Mouse (Mus musculus) thymus, postnatal 4 days (tissue): ENCODE data around the gene Usp15.

Experiments
- DNase-seq: peaks from one replicate; pipeline ENCODE4 v3.0.0; 2021

The Usp15 gene

GRCm38 (mm10) chr10:123100584-123100983 lies 96.2 kb downstream of the Usp15 start:
- DNase-seq: no peak

- no peak for DNase-seq
These were observed 102.3 kb downstream of the Usp15 start for GRCm38 (mm10) chr10:123094504-123094903.

GRCm38 (mm10) chr10:123092577-123092976 lies 104.2 kb downstream of the Usp15 start:
- no peak for DNase-seq

DNA sequence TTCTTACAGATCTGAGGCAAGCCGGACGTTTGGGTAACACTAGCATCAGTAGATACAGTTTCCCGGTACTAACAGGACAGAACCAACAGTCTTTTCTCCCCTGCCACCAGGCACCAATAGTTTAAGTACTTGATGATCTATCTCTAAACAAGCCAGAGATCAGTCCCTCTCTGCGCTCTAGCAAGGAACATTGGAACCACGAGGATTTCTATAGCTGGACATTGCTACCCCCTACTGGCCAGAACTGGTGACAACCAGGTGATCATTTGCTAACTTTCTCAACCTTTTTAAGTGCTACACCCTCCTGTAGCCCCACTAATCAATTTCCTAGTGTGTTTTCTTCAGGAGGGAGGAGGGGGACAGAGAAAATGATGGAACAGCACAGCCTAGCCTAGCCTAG lies 105.1 kb downstream of the Usp15 start:
- DNase-seq: peak; percentile 67

DNA sequence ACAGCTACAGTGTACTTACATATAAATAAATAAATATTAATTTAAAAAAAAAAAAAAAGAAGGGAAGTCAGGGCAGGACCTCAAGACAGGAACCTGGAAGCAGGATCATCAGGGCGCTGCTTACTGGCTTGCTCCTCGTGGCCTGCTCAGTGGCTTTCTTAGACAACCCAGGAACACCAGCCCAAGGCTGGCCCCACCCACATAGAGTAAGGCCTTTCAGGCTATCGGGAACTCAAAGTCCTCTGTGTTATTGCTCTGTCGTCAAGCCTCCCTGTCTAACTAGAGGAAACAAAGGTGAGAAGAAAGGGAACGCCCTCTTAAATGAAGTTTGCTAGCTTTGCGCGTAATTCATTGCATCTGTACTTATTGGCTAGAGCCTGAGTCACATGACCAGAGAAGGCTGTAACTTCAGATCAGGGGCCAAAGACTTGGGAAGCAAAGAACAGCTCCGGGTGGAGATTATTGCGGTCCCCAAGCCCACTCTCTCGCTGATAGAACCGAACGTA lies 107.3 kb downstream of the Usp15 start:
- DNase-seq: no peak

- DNase-seq: no peak
These were observed 109.9 kb downstream of the Usp15 start for GRCm38 (mm10) chr10:123086847-123087246.

DNA sequence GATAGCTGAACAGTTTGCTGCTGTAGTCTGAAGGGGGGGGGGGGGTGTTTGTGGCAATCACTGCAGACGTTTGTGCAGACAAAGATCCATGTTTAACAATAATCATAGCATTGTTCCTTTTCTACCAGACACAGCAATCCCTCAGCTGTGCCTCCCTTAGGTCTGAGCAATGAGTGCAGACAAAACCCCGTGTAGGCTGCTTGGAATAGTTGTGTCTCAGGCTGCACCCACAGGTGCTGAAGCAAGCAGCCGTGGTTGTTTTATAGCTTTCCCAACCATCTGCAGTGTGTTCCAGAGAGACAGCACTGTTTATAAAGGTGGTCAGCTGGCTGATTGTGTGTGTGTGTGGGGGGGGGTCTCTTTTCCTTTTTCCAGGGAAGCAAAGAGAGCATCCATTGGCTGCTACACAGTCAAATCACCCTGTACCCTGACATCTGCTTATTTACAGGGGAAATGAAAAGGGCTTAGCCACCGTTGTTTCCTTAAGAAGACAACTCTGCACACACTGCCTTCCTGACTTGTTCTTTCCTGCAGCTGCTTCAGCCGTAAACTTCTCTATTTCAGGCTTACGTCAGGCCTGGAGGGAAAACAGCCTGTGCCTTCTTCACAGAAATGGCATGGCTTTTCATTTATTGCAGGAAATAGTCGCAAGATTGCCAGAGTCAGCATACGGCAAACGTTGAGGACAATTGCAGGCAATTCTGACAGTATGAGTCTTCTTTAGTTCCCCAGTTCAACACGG lies 111.7 kb downstream of the Usp15 start:
- DNase-seq: no peak

- no peak for DNase-seq
These were observed 112.5 kb downstream of the Usp15 start for GRCm38 (mm10) chr10:123084307-123084706.

- peak; percentile 98 for DNase-seq
These were observed 120.4 kb downstream of the Usp15 start, which contains the start of gene Mon2 for GRCm38 (mm10) chr10:123076245-123077023. Gene Mon2, minus strand, starts transcription at chr10:123076505.

DNA sequence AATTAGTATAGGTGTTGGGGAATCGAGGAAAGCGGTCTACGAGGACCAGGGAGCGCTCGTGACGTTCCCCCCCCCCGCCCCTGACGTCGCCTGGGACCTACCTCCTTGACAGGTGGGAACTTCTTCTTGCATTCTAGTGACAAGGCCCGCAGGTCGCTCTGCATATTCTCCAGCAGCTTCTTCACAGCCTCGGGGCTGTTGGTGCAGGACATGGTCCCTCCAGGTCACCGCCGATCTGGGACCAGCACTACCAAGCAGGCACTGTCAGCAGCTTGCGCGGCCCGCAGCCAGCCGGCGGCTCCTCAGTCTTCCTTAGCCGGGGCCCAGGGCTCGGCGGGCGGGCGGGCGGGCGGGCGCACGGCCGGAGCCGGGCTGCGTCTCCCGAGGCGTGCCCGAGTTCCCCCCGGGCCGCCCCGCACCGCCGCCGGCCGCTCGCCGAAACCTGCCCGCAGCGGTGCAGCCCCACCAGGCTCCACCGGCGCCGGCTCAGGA lies 121.0 kb downstream of the Usp15 start:
- no peak for DNase-seq

GRCm38 (mm10) chr10:123071997-123072396 lies 124.8 kb downstream of the Usp15 start:
- DNase-seq: no peak

DNA sequence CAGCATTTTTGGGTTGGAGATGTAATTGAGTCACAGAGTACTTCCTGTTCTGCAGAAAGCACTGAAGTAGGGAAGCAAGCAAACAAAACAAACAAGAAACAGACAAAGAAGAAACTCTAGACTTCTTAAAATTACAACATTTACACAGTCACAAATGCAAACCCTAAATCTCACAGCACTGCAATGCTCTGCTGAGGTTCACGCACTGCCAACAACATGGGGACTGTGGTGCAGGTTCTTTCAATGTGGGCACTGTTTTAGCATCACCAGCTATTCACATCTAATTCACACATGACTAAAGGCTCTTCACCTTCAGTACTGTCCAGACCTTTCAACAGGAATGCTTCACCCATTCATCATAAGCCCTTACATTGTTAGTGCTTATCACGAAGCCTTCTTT lies 133.8 kb downstream of the Usp15 start:
- no peak for DNase-seq

GRCm38 (mm10) chr10:123060831-123061230 lies 136.0 kb downstream of the Usp15 start:
- DNase-seq: no peak

DNA sequence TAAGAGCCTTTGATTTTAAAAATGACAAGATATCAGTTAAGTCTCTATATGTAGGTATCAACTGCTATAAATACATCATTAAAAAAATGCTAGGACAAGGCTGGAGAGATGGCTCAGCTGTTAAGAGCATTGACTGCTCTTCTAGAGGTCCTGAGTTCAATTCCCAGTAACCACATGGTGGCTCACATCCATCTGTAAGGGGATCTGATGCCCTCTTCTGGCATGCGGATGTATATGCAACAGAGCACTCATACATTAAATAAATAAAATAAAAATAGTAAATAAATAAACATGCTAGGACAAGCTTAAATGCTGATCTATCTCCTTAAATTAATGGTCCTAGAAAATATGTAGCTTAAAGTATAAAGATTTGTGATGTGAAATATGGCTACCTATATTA lies 139.7 kb downstream of the Usp15 start:
- DNase-seq: no peak

DNA sequence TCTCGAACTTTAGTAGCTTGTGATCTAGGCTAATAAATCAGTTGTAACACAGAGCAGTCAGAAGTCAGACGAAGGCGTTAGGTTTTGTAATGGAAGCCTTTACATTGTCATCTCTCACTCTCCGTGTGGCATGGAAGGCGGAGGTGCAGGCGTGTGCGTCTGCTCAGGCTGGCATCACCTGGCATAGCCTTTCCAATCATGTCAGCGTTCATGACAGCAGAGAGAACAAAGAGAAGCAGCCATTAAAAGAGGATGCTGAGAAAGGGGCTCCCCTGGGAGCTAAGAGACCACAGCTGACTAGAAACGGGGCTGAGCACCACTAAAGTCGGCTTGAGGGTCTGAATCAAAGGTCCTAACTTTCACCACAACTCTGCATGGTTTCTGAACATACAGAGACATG lies 140.3 kb downstream of the Usp15 start:
- DNase-seq: no peak

GRCm38 (mm10) chr10:123055205-123056000 lies 141.4 kb downstream of the Usp15 start:
- DNase-seq: no peak
